Mouse (Mus musculus) olfactory bulb, adult 2 months (tissue): ENCODE measurements at regions not wholly inside any gene's neighbourhood (a gene's known extent, or its start where the extent isn't known, plus 50 kb on each side); places are given as distances from the start of the nearest gene placed in this dataset.

Experiments
- CTCF ChIP-seq: fragments of 200-500 bp; IDR thresholded peaks from 2 replicates; pipeline ENCODE4 v1.5.1; 2012; ENCODE audit warnings: low read depth, mild to moderate bottlenecking, low read length, moderate library complexity; ENCODE audit not compliant: insufficient read depth
- POLR2A ChIP-seq: fragments of 200-500 bp; IDR thresholded peaks from 2 replicates; pipeline ENCODE4 v1.6.1; 2012; ENCODE audit warnings: mild to moderate bottlenecking, low read depth, low read length, moderate library complexity; ENCODE audit not compliant: insufficient read depth

DNA sequence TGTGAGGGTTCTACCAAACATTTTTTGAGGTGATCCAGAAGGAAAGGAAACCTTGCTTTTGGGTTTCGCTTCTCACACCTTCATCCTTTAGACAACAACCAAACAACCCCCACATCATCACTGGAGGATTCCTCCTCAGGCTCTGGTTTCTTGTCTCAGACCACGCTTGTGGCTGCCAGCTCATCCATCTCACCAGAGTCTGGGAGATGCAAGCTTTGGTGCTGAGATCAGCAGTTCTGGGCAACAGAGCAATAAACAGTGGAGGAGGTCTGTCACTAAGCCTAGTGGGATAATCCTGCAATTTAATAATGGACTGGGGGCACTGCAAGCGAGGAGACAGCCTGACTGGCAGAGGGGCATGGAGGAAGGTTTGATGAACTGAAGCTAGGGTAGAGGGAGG, 146.3 kb upstream of the Camk1g start:
- TF ChIP-seq POLR2A (no peak), CTCF (no peak)
